Mouse (Mus musculus): ENCODE results near the gene Pdgfra.

The Pdgfra gene

GRCm38 (mm10) chr5:75169837-75170236 lies 17.7 kb downstream of the Pdgfra start:
- no peaks in the 10 kb centered on the region for H3K36me3 ChIP-seq (ENCODE audit: control insufficient read depth, insufficient read depth, low read length, poor library complexity, severe bottlenecking)
- H3K27me3 ChIP-seq (ENCODE audit: control insufficient read depth, insufficient read depth, low read length, poor library complexity, severe bottlenecking), result no peaks in the 10 kb centered on the region
- no peak for DNase-seq (ENCODE audit: low read depth, low spot score)

- H3K27me3 ChIP-seq (ENCODE audit: control insufficient read depth, insufficient read depth, low read length, poor library complexity, severe bottlenecking), result no peaks in the 10 kb centered on the region
- no peak for DNase-seq (ENCODE audit: low read depth, low spot score)
- no peaks in the 10 kb centered on the region for H3K36me3 ChIP-seq (ENCODE audit: control insufficient read depth, insufficient read depth, low read length, poor library complexity, severe bottlenecking)
Measured at GRCm38 (mm10) chr5:75171859-75172258, 19.8 kb downstream of the Pdgfra start.

GRCm38 (mm10) chr5:75179249-75179648 lies 27.2 kb downstream of the Pdgfra start:
- Histone ChIP-seq H3K36me3 (ENCODE audit: control insufficient read depth, insufficient read depth, low read length, poor library complexity, severe bottlenecking) (no peaks in the 10 kb centered on the region), H3K27me3 (ENCODE audit: control insufficient read depth, insufficient read depth, low read length, poor library complexity, severe bottlenecking) (no peaks in the 10 kb centered on the region)
- DNase-seq (ENCODE audit: low read depth, low spot score), result no peak

GRCm38 (mm10) chr5:75179726-75180290 lies 27.7 kb downstream of the Pdgfra start:
- Histone ChIP-seq H3K27me3 (ENCODE audit: control insufficient read depth, insufficient read depth, low read length, poor library complexity, severe bottlenecking) (no peaks in the 10 kb centered on the region), H3K36me3 (ENCODE audit: control insufficient read depth, insufficient read depth, low read length, poor library complexity, severe bottlenecking) (no peaks in the 10 kb centered on the region)
- no peak for DNase-seq (ENCODE audit: low read depth, low spot score)

- H3K27me3 ChIP-seq (ENCODE audit: control insufficient read depth, insufficient read depth, low read length, poor library complexity, severe bottlenecking), result no peaks in the 10 kb centered on the region
- no peak for DNase-seq (ENCODE audit: low read depth, low spot score)
- no peaks in the 10 kb centered on the region for H3K36me3 ChIP-seq (ENCODE audit: control insufficient read depth, insufficient read depth, low read length, poor library complexity, severe bottlenecking)
Measured at GRCm38 (mm10) chr5:75183653-75184052, 31.6 kb downstream of the Pdgfra start.

- H3K27me3 ChIP-seq (ENCODE audit: control insufficient read depth, insufficient read depth, low read length, poor library complexity, severe bottlenecking), result no peaks in the 10 kb centered on the region
- no peak for DNase-seq (ENCODE audit: low read depth, low spot score)
- H3K36me3 ChIP-seq (ENCODE audit: control insufficient read depth, insufficient read depth, low read length, poor library complexity, severe bottlenecking), result no peaks in the 10 kb centered on the region
Measured at GRCm38 (mm10) chr5:75184112-75184511, 32.0 kb downstream of the Pdgfra start.

- Histone ChIP-seq H3K27me3 (ENCODE audit: control insufficient read depth, insufficient read depth, low read length, poor library complexity, severe bottlenecking) (no peaks in the 10 kb centered on the region), H3K36me3 (ENCODE audit: control insufficient read depth, insufficient read depth, low read length, poor library complexity, severe bottlenecking) (no peaks in the 10 kb centered on the region)
- no peak for DNase-seq (ENCODE audit: low read depth, low spot score)
Measured at GRCm38 (mm10) chr5:75184693-75185235, 32.7 kb downstream of the Pdgfra start.

- DNase-seq (ENCODE audit: low read depth, low spot score), result no peak
Measured at GRCm38 (mm10) chr5:75185584-75185983, 33.5 kb downstream of the Pdgfra start.

GRCm38 (mm10) chr5:75189319-75189987 lies 37.4 kb downstream of the Pdgfra start:
- no peak for DNase-seq (ENCODE audit: low read depth, low spot score)
- H3K27me3 ChIP-seq (ENCODE audit: control insufficient read depth, insufficient read depth, low read length, poor library complexity, severe bottlenecking), result no peaks in the 10 kb centered on the region
- H3K36me3 ChIP-seq (ENCODE audit: control insufficient read depth, insufficient read depth, low read length, poor library complexity, severe bottlenecking), result no peaks in the 10 kb centered on the region

More at GRCm38 (mm10) chr5:75185584-75185983, 33.5 kb downstream of the Pdgfra start:
- H3K36me3 ChIP-seq (ENCODE audit: control insufficient read depth, insufficient read depth, low read length, poor library complexity, severe bottlenecking), result no peaks in the 10 kb centered on the region
- H3K27me3 ChIP-seq (ENCODE audit: control insufficient read depth, insufficient read depth, low read length, poor library complexity, severe bottlenecking), result no peaks in the 10 kb centered on the region

- no peaks in the 10 kb centered on the region for H3K36me3 ChIP-seq (ENCODE audit: control insufficient read depth, insufficient read depth, low read length, poor library complexity, severe bottlenecking)
- H3K27me3 ChIP-seq (ENCODE audit: control insufficient read depth, insufficient read depth, low read length, poor library complexity, severe bottlenecking), result no peaks in the 10 kb centered on the region
Measured at GRCm38 (mm10) chr5:75193107-75193506, 41.0 kb downstream of the Pdgfra start.

GRCm38 (mm10) chr5:75198413-75198812 lies 46.3 kb downstream of the Pdgfra start:
- no peak for DNase-seq (ENCODE audit: low read depth, low spot score)
- Histone ChIP-seq H3K36me3 (ENCODE audit: control insufficient read depth, insufficient read depth, low read length, poor library complexity, severe bottlenecking) (no peaks in the 10 kb centered on the region), H3K27me3 (ENCODE audit: control insufficient read depth, insufficient read depth, low read length, poor library complexity, severe bottlenecking) (no peaks in the 10 kb centered on the region)

More at GRCm38 (mm10) chr5:75193107-75193506, 41.0 kb downstream of the Pdgfra start:
- DNase-seq (ENCODE audit: low read depth, low spot score), result no peak

GRCm38 (mm10) chr5:75199698-75200365 lies 47.7 kb downstream of the Pdgfra start:
- Histone ChIP-seq H3K27me3 (ENCODE audit: control insufficient read depth, insufficient read depth, low read length, poor library complexity, severe bottlenecking) (no peaks in the 10 kb centered on the region), H3K36me3 (ENCODE audit: control insufficient read depth, insufficient read depth, low read length, poor library complexity, severe bottlenecking) (no peaks in the 10 kb centered on the region)
- no peak for DNase-seq (ENCODE audit: low read depth, low spot score)

- Histone ChIP-seq H3K36me3 (ENCODE audit: control insufficient read depth, insufficient read depth, low read length, poor library complexity, severe bottlenecking) (no peaks in the 10 kb centered on the region), H3K27me3 (ENCODE audit: control insufficient read depth, insufficient read depth, low read length, poor library complexity, severe bottlenecking) (no peaks in the 10 kb centered on the region)
- DNase-seq (ENCODE audit: low read depth, low spot score), result no peak
Measured at GRCm38 (mm10) chr5:75200366-75200724, 48.3 kb downstream of the Pdgfra start.

- H3K27me3 ChIP-seq (ENCODE audit: control insufficient read depth, insufficient read depth, low read length, poor library complexity, severe bottlenecking), result no peaks in the 10 kb centered on the region
- no peak for DNase-seq (ENCODE audit: low read depth, low spot score)
- no peaks in the 10 kb centered on the region for H3K36me3 ChIP-seq (ENCODE audit: control insufficient read depth, insufficient read depth, low read length, poor library complexity, severe bottlenecking)
Measured at GRCm38 (mm10) chr5:75207905-75208304, 55.8 kb downstream of the Pdgfra start.

- Histone ChIP-seq H3K27me3 (ENCODE audit: control insufficient read depth, insufficient read depth, low read length, poor library complexity, severe bottlenecking) (no peaks in the 10 kb centered on the region), H3K36me3 (ENCODE audit: control insufficient read depth, insufficient read depth, low read length, poor library complexity, severe bottlenecking) (no peaks in the 10 kb centered on the region)
- DNase-seq (ENCODE audit: low read depth, low spot score), result no peak
Measured at GRCm38 (mm10) chr5:75209966-75210365, 57.9 kb downstream of the Pdgfra start.

All from splenic B cell, adult 2 months (primary cell).